Mouse (Mus musculus) liver, embryonic 13.5 days (tissue): ENCODE data around the gene Slc2a6. TPM values are rescaled to one million over a fixed set of nuclear protein-coding genes. Genes with fewer than 3 reads are reported as not detected.

Experiments used
- polyA plus RNA-seq: library from polyadenylated mRNA; unstranded; fragments of >200 nt; fragmentation: Nextera tagmentation; extraction: Ambion mirVana; gene quantifications from 2 replicates; pipeline ENCODE4 v1.2.1, GENCODE M21; 2015

Slc2a6 gene
- polyA plus RNA-seq, 1 experiment from 2014 or later: 0.20 TPM

Other genes with a start within 250 kb of the Slc2a6 start
- gene Abo, start 163.0 kb downstream of the Slc2a6 start, polyA plus RNA-seq: not detected in 2 replicates
- gene Surf6, start 125.1 kb downstream of the Slc2a6 start, polyA plus RNA-seq: 14.8 and 17.8 TPM in 2 replicates
- 24.6 and 25.9 TPM in 2 replicates for gene Med22, start 117.3 kb downstream of the Slc2a6 start, polyA plus RNA-seq
- gene Rpl7a, start 117.2 kb downstream of the Slc2a6 start, polyA plus RNA-seq: 557 and 577 TPM in 2 replicates
- gene Surf2, start 111.6 kb downstream of the Slc2a6 start, polyA plus RNA-seq: 36.6 and 41.6 TPM in 2 replicates
- gene Surf1, start 111.5 kb downstream of the Slc2a6 start, polyA plus RNA-seq: 39.7 and 43.6 TPM in 2 replicates
- 105 and 116 TPM in 2 replicates for gene Surf4, start 94.1 kb downstream of the Slc2a6 start, polyA plus RNA-seq
- gene Stkld1, start 94.0 kb downstream of the Slc2a6 start, polyA plus RNA-seq: 0.08 and 0.09 TPM in 2 replicates
- 24.8 and 29.7 TPM in 2 replicates for gene Rexo4, start 63.6 kb downstream of the Slc2a6 start, polyA plus RNA-seq
- 1.0 and 1.2 TPM in 2 replicates for gene Adamts13, start 54.6 kb downstream of the Slc2a6 start, polyA plus RNA-seq
- 12.6 and 13.4 TPM in 2 replicates for gene Cacfd1, start 18.1 kb downstream of the Slc2a6 start, polyA plus RNA-seq
- gene Mymk, start 44.2 kb upstream of the Slc2a6 start, polyA plus RNA-seq: 0.70 and 0.83 TPM in 2 replicates
- 0.64 and 0.65 TPM in 2 replicates for gene Adamtsl2, start 51.4 kb upstream of the Slc2a6 start, polyA plus RNA-seq
- 0.03 TPM in 1 of 2 replicates, not detected in the other for gene Fam163b, start 114.5 kb upstream of the Slc2a6 start, polyA plus RNA-seq
- 0.03 TPM in 2 replicates for gene Dbh, start 137.2 kb upstream of the Slc2a6 start, polyA plus RNA-seq
- 36.1 and 40.3 TPM in 2 replicates for gene Sardh, start 220.3 kb upstream of the Slc2a6 start, polyA plus RNA-seq